Mouse (Mus musculus) T-cell, adult 66 days (primary cell): Measurements from ENCODE around the gene Gm9747. TPM values are rescaled to one million over a fixed set of nuclear protein-coding genes. Genes with fewer than 3 reads are reported as not detected.

Source experiments
- total RNA-seq, 2 experiments: library from RNA; stranded (reverse); gene quantifications; 3 replicates in 1 of 2; 4 replicates in 1 of 2; pipeline ENCODE4 v1.2.4; 2023

The Gm9747 gene
- not detected for total RNA-seq

GRCm38 (mm10) chr1:82232812-82233211 lies at the start of gene Gm9747:
Gene Gm9747 (plus strand): TSS chr1:82233112.

Other genes with a start within 250 kb of the Gm9747 start
- under 1 TPM in 1 of 2 experiments, not detected in 1; 0.06 TPM for gene Irs1, start 58.3 kb downstream of the Gm9747 start, total RNA-seq
- 10 to 100 TPM; 18.5 to 21.1 TPM for gene Rhbdd1, start 83.3 kb downstream of the Gm9747 start, total RNA-seq